Mouse (Mus musculus) MEL (cell line): ENCODE measurements around the gene Atp6v0b.

ENCODE experiments used
- CTCF ChIP-seq, 3 experiments: IDR thresholded peaks in 2 of 3; conservative IDR thresholded peaks in 1 of 3; 2 replicates each; pipeline ENCODE4 v1.5.1; 2011 to 2012; ENCODE audit warnings: low read length in 3 of 3, low read depth in 2 of 3, mild to moderate bottlenecking in 2 of 3, improper control_type of control experiment in 1 of 3, inconsistent platforms in 1 of 3, mixed read lengths in 1 of 3, moderate library complexity in 1 of 3; ENCODE audit not compliant: control insufficient read depth in 1 of 3, insufficient read depth in 1 of 3, poor library complexity in 1 of 3, severe bottlenecking in 1 of 3
- E2F4 ChIP-seq: IDR thresholded peaks from 2 replicates; pipeline ENCODE4 v1.6.1; 2011; ENCODE audit warnings: low read depth, low read length, improper control_type of control experiment, borderline replicate concordance
- EP300 ChIP-seq, 2 experiments: IDR thresholded peaks; 2 replicates each; pipeline ENCODE4 v1.6.1; 2011; ENCODE audit warnings: improper control_type of control experiment in 2 of 2, low read length in 2 of 2, low read depth in 1 of 2, mild to moderate bottlenecking in 1 of 2
- GATA1 ChIP-seq: IDR thresholded peaks from 2 replicates; pipeline ENCODE4 v1.6.1; 2011; ENCODE audit warnings: low read depth, low read length, improper control_type of control experiment
- JUND ChIP-seq: IDR thresholded peaks from 2 replicates; pipeline ENCODE4 v1.6.1; 2011; ENCODE audit warnings: low read depth, mild to moderate bottlenecking, improper control_type of control experiment, low read length
- MAX ChIP-seq: IDR thresholded peaks from 2 replicates; pipeline ENCODE4 v1.6.1; 2011; ENCODE audit warnings: low read length, improper control_type of control experiment
- POLR2A ChIP-seq, 2 experiments: IDR thresholded peaks; 2 replicates each; pipeline ENCODE4 v1.6.1; 2011 to 2012; ENCODE audit warnings: low read length in 2 of 2, mild to moderate bottlenecking in 2 of 2, control low read depth in 1 of 2, improper control_type of control experiment in 1 of 2, low read depth in 1 of 2, moderate library complexity in 1 of 2; ENCODE audit not compliant: control insufficient read depth in 1 of 2, insufficient read depth in 1 of 2, poor library complexity in 1 of 2
- POLR2AphosphoS5 ChIP-seq: IDR thresholded peaks from 2 replicates; pipeline ENCODE4 v1.6.1; 2012; ENCODE audit warnings: low read depth, borderline replicate concordance, mild to moderate bottlenecking, inconsistent platforms, low read length, moderate library complexity, mixed read lengths
- RAD21 ChIP-seq: IDR thresholded peaks from 2 replicates; pipeline ENCODE4 v1.6.1; 2011; ENCODE audit warnings: mild to moderate bottlenecking, low read depth, low read length, improper control_type of control experiment
- TCF12 ChIP-seq: IDR thresholded peaks from 2 replicates; pipeline ENCODE4 v1.6.1; 2014; ENCODE audit warnings: low read depth, mild to moderate bottlenecking, inconsistent platforms, low read length, improper control_type of control experiment, moderate library complexity
- USF2 ChIP-seq, 2 experiments: IDR thresholded peaks; 2 replicates each; pipeline ENCODE4 v1.6.1; 2011 to 2012; ENCODE audit warnings: improper control_type of control experiment in 2 of 2, low read length in 2 of 2, borderline replicate concordance in 1 of 2, inconsistent platforms in 1 of 2, low read depth in 1 of 2, mild to moderate bottlenecking in 1 of 2; ENCODE audit not compliant: insufficient read depth in 1 of 2
- ZC3H11A ChIP-seq: IDR thresholded peaks from 2 replicates; pipeline ENCODE4 v1.6.1; 2012; ENCODE audit warnings: low read depth, mild to moderate bottlenecking, inconsistent platforms, low read length, improper control_type of control experiment
- ZKSCAN1 ChIP-seq: IDR thresholded peaks from 2 replicates; pipeline ENCODE4 v1.6.1; 2012; ENCODE audit warnings: low read depth, mild to moderate bottlenecking, inconsistent platforms, low read length, improper control_type of control experiment, moderate library complexity

DNA sequence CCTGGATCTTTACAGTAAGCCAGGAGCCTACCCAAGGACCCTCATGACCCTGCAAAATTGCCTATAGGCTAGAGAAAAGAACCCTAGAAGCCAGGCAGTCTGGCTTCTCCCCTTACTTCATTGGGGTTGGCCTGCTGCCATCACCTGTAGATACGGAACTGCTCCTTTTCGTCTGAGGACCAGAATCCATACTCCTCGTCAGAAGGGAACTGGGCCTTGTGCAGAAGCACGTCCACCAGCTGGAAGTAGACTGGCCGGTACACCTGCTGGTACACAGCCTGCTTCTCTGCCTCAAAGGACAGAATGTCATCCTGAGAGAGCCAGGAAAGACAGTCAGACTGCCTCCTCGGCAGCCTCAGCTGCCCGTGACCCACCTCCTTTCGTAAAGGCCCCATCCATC lies 17.6 kb upstream of the Atp6v0b start:
- TF ChIP-seq CTCF (IDR thresholded peaks at IDR 0.05 in 2 of 3, conservative IDR thresholded peaks at IDR 0.05 in 1 of 3; ENCODE audit: control insufficient read depth in 1 of 3, insufficient read depth in 1 of 3, low read depth in 2 of 3, low read length in 3 of 3, poor library complexity in 1 of 3, severe bottlenecking in 1 of 3) (no peak), POLR2AphosphoS5 (no peak), POLR2A (IDR thresholded peaks at IDR 0.05; ENCODE audit: control insufficient read depth in 1 of 2, insufficient read depth in 1 of 2, low read depth in 1 of 2, low read length in 2 of 2, poor library complexity in 1 of 2) (no peak), MAX (no peak), EP300 (IDR thresholded peaks at IDR 0.05; ENCODE audit: low read depth in 1 of 2, low read length in 2 of 2) (no peak), USF2 (IDR thresholded peaks at IDR 0.05; ENCODE audit: borderline replicate concordance in 1 of 2, insufficient read depth in 1 of 2, low read depth in 1 of 2, low read length in 2 of 2) (no peak), GATA1 (no peak), RAD21 (no peak), ZC3H11A (no peak), JUND (no peak), TCF12 (no peak), E2F4 (no peak), ZKSCAN1 (no peak)
